9 mouse cellular contexts compared by ENCODE assay signal in genomic region chr17:24676187-24676586, GRCm38 (mm10). TPM values are rescaled to one million over a fixed set of nuclear protein-coding genes. Genes with fewer than 3 reads are reported as not detected.
DNase-seq lines count a peak whose midpoint lies in the region; ATAC-seq and TF ChIP-seq lines count a peak whose summit lies in the region.
"Had no signal": no experiment of that assay in that cellular context is flagged by ENCODE, and none has a peak within 500 bp of the region (broad histone marks: within the 10 kb centered on the region; RNA-seq: fewer than 3 reads in every experiment).

No protein-coding gene starts in this region.

- H3K9me3 ChIP-seq in embryonic facial prominence, embryonic 10.5 days = no peaks in the 10 kb centered on the region
- H3K9me3 ChIP-seq in hindbrain, embryonic 13.5 days = no peaks in the 10 kb centered on the region
- H3K9me3 ChIP-seq in liver, postnatal 0 days (ENCODE audit: low read length) = no peaks in the 10 kb centered on the region
- H3K9me3 ChIP-seq: stomach, embryonic 15.5 days had no signal

- TF ChIP-seq POLR2A in cerebellum, adult 2 months (IDR thresholded peaks at IDR 0.05; ENCODE audit: borderline replicate concordance, insufficient read depth, low read length) = no peak
- TF ChIP-seq POLR2A in spleen, adult 2 months (IDR thresholded peaks at IDR 0.05; ENCODE audit: low read depth, low read length) = no peak

- no peak overlapping the region for H3K4me3 ChIP-seq in cerebellum, adult 2 months (replicated peaks; ENCODE audit: insufficient read depth, low read depth, low read length)
- H3K4me3 ChIP-seq in embryonic facial prominence, embryonic 10.5 days = no peak overlapping the region
- H3K4me3 ChIP-seq in hindbrain, embryonic 13.5 days = no peak overlapping the region
- no peak overlapping the region for H3K4me3 ChIP-seq in liver, postnatal 0 days (ENCODE audit: low read depth, low read length)
- no peak overlapping the region for H3K4me3 ChIP-seq in spleen, adult 2 months (ENCODE audit: extremely low read depth, insufficient read depth, insufficient read length)
- H3K4me3 ChIP-seq: stomach, embryonic 15.5 days had no signal

- H3K36me3 ChIP-seq in embryonic facial prominence, embryonic 10.5 days (replicated peaks) = peaks cover 63% of the 10 kb centered on the region
- peaks cover 48% of the 10 kb centered on the region for H3K36me3 ChIP-seq in hindbrain, embryonic 13.5 days
- H3K36me3 ChIP-seq in liver, postnatal 0 days (replicated peaks; ENCODE audit: insufficient read depth, low read length) = peaks cover 45% of the 10 kb centered on the region
- H3K36me3 ChIP-seq in spleen, adult 2 months (ENCODE audit: control insufficient read depth, insufficient read depth, low read length) = peaks cover 33% of the 10 kb centered on the region

- no peak overlapping the region for H3K4me2 ChIP-seq in hindbrain, embryonic 13.5 days
- no peak overlapping the region for H3K4me2 ChIP-seq in liver, postnatal 0 days (ENCODE audit: low read depth, low read length)
- H3K4me2 ChIP-seq: stomach, embryonic 15.5 days had no signal

- TF ChIP-seq EP300 in liver, postnatal 0 days (IDR thresholded peaks at IDR 0.05; ENCODE audit: low read depth) = no peak

- peak; percentile 58 to 65 for DNase-seq in cerebellum, adult 2 months
- DNase-seq in cerebellum, adult 9-11 months = no peak
- DNase-seq in urinary bladder, postnatal 25 days (ENCODE audit: low spot score) = peak; percentile 60
- DNase-seq in urinary bladder, adult 18-20 months (ENCODE audit: low spot score in 2 of 2) = no peak
- DNase-seq in embryonic facial prominence, embryonic 10.5 days (ENCODE audit: low spot score) = peak; percentile 74
- peak; percentile 84 for DNase-seq in liver, postnatal 0 days
- DNase-seq in spleen, adult 2 months (ENCODE audit: low read depth in 1 of 2, low spot score in 2 of 2) = peak; percentile 56 to 66

- peak; percentile 64; the same call in 1 of the 2 replicates for TF ChIP-seq CTCF in cerebellum, adult 2 months (IDR thresholded peaks at IDR 0.05; ENCODE audit: borderline replicate concordance, insufficient read depth, low read depth, low read length)
- peak; percentile 87 for TF ChIP-seq CTCF in liver, postnatal 0 days (IDR thresholded peaks at IDR 0.05; ENCODE audit: low read depth)
- TF ChIP-seq CTCF in spleen, adult 2 months (IDR thresholded peaks at IDR 0.05; ENCODE audit: extremely low read depth, insufficient read depth, insufficient read length, insufficient replicate concordance) = peak; percentile 67; the same call in 1 of the 2 replicates

- H3K4me1 ChIP-seq in cerebellum, adult 2 months (ENCODE audit: control insufficient read depth, insufficient read depth, low read length) = peaks cover 29% of the 10 kb centered on the region
- peaks cover 28% of the 10 kb centered on the region for H3K4me1 ChIP-seq in embryonic facial prominence, embryonic 10.5 days
- H3K4me1 ChIP-seq in hindbrain, embryonic 13.5 days (replicated peaks) = peaks cover 24% of the 10 kb centered on the region
- H3K4me1 ChIP-seq in liver, postnatal 0 days (ENCODE audit: insufficient read depth) = peaks cover 23% of the 10 kb centered on the region
- peaks cover 5% of the 10 kb centered on the region; the same call in 1 of the 2 replicates for H3K4me1 ChIP-seq in spleen, adult 2 months (ENCODE audit: control insufficient read depth, insufficient read depth, insufficient read length)

- WGBS in cerebellum, adult 2 months = 45% methylated on average over 2 of the region's 2 CpGs
- WGBS in embryonic facial prominence, embryonic 10.5 days = 66% methylated on average over 2 of the region's 2 CpGs
- WGBS in hindbrain, embryonic 13.5 days = 56% methylated on average over 2 of the region's 2 CpGs
- WGBS in liver, postnatal 0 days (ENCODE audit: insufficient replicate concordance) = 68% methylated on average over 2 of the region's 2 CpGs
- 70% methylated on average over 2 of the region's 2 CpGs for WGBS in spleen, adult 2 months

- no peaks in the 10 kb centered on the region for H3K27me3 ChIP-seq in cerebellum, adult 2 months (ENCODE audit: control insufficient read depth, insufficient read depth, low read length)
- H3K27me3 ChIP-seq in embryonic facial prominence, embryonic 10.5 days (replicated peaks; ENCODE audit: low read depth, poor library complexity, severe bottlenecking) = no peaks in the 10 kb centered on the region
- no peaks in the 10 kb centered on the region for H3K27me3 ChIP-seq in hindbrain, embryonic 13.5 days
- H3K27me3 ChIP-seq in liver, postnatal 0 days (ENCODE audit: insufficient read depth, low read length) = no peaks in the 10 kb centered on the region
- no peaks in the 10 kb centered on the region for H3K27me3 ChIP-seq in spleen, adult 2 months (ENCODE audit: control insufficient read depth, insufficient read depth, low read length)
- H3K27me3 ChIP-seq: stomach, embryonic 15.5 days had no signal

- no peak overlapping the region for H3K27ac ChIP-seq in cerebellum, adult 2 months (ENCODE audit: insufficient read depth, low read length)
- H3K27ac ChIP-seq in embryonic facial prominence, embryonic 10.5 days (replicated peaks) = no peak overlapping the region
- H3K27ac ChIP-seq in hindbrain, embryonic 13.5 days = no peak overlapping the region
- H3K27ac ChIP-seq in liver, postnatal 0 days (ENCODE audit: low read depth) = no peak overlapping the region
- no peak overlapping the region for H3K27ac ChIP-seq in spleen, adult 2 months (ENCODE audit: insufficient read depth, low read length)
- H3K27ac ChIP-seq: stomach, embryonic 15.5 days had no signal

- H3K9ac ChIP-seq in hindbrain, embryonic 13.5 days = peak overlapping the region; percentile 19; the same call in 1 of the 2 replicates
- H3K9ac ChIP-seq in liver, postnatal 0 days (replicated peaks) = no peak overlapping the region
- H3K9ac ChIP-seq: stomach, embryonic 15.5 days had no signal

- no peak for ATAC-seq in hindbrain, embryonic 13.5 days (ENCODE audit: low FRiP score)
- peak; percentile 33 for ATAC-seq in liver, postnatal 0 days

RNA-seq across cellular contexts. Expression of gene Zfp598, which starts 6.7 kb away (rescaled TPM):
- 92.6 and 98.6 TPM in 2 replicates for polyA plus RNA-seq in cerebellum, adult 2 months (2012; rRNA removed)
- polyA plus RNA-seq in embryonic facial prominence, embryonic 10.5 days (2016; fragmentation: Nextera tagmentation; extraction: Ambion mirVana) = 29.0 and 30.4 TPM in 2 replicates
- polyA plus RNA-seq in hindbrain, embryonic 13.5 days (2015; fragmentation: Nextera tagmentation; extraction: Ambion mirVana) = 17.7 and 17.8 TPM in 2 replicates
- 7.2 and 7.6 TPM in 2 replicates for polyA plus RNA-seq in liver, postnatal 0 days (2015; fragmentation: Nextera tagmentation; extraction: Ambion mirVana)
- polyA plus RNA-seq in spleen, adult 2 months (2012; rRNA removed) = 59.7 and 77.0 TPM in 2 replicates

RNA-seq across cellular contexts. Expression of gene Syngr3, which starts 13.6 kb away (rescaled TPM):
- polyA plus RNA-seq in cerebellum, adult 2 months (2012; rRNA removed) = 130 and 132 TPM in 2 replicates
- 6.0 and 8.1 TPM in 2 replicates for polyA plus RNA-seq in embryonic facial prominence, embryonic 10.5 days (2016; fragmentation: Nextera tagmentation; extraction: Ambion mirVana)
- polyA plus RNA-seq in hindbrain, embryonic 13.5 days (2015; fragmentation: Nextera tagmentation; extraction: Ambion mirVana) = 114 and 115 TPM in 2 replicates
- 0.11 TPM in 2 replicates for polyA plus RNA-seq in liver, postnatal 0 days (2015; fragmentation: Nextera tagmentation; extraction: Ambion mirVana)
- 0.20 and 0.23 TPM in 2 replicates for polyA plus RNA-seq in spleen, adult 2 months (2012; rRNA removed)

RNA-seq across cellular contexts. Expression of gene Npw, which starts 17.9 kb away (rescaled TPM):
- polyA plus RNA-seq in cerebellum, adult 2 months (2012; rRNA removed) = not detected in 2 replicates
- not detected in 2 replicates for polyA plus RNA-seq in embryonic facial prominence, embryonic 10.5 days (2016; fragmentation: Nextera tagmentation; extraction: Ambion mirVana)
- not detected in 2 replicates for polyA plus RNA-seq in hindbrain, embryonic 13.5 days (2015; fragmentation: Nextera tagmentation; extraction: Ambion mirVana)
- not detected in 2 replicates for polyA plus RNA-seq in liver, postnatal 0 days (2015; fragmentation: Nextera tagmentation; extraction: Ambion mirVana)
- 0.71 and 1.7 TPM in 2 replicates for polyA plus RNA-seq in spleen, adult 2 months (2012; rRNA removed)

RNA-seq across cellular contexts. Expression of gene Gfer, which starts 19.8 kb away (rescaled TPM):
- 26.7 and 30.9 TPM in 2 replicates for polyA plus RNA-seq in cerebellum, adult 2 months (2012; rRNA removed)
- polyA plus RNA-seq in embryonic facial prominence, embryonic 10.5 days (2016; fragmentation: Nextera tagmentation; extraction: Ambion mirVana) = 48.9 and 52.3 TPM in 2 replicates
- polyA plus RNA-seq in hindbrain, embryonic 13.5 days (2015; fragmentation: Nextera tagmentation; extraction: Ambion mirVana) = 38.7 and 38.9 TPM in 2 replicates
- 46.5 and 50.7 TPM in 2 replicates for polyA plus RNA-seq in liver, postnatal 0 days (2015; fragmentation: Nextera tagmentation; extraction: Ambion mirVana)
- polyA plus RNA-seq in spleen, adult 2 months (2012; rRNA removed) = 13.8 and 26.7 TPM in 2 replicates

RNA-seq across cellular contexts. Expression of gene Noxo1, which starts 19.8 kb away (rescaled TPM):
- polyA plus RNA-seq in cerebellum, adult 2 months (2012; rRNA removed) = 7.3 and 7.4 TPM in 2 replicates
- 0.72 and 1.9 TPM in 2 replicates for polyA plus RNA-seq in embryonic facial prominence, embryonic 10.5 days (2016; fragmentation: Nextera tagmentation; extraction: Ambion mirVana)
- 2.9 and 3.4 TPM in 2 replicates for polyA plus RNA-seq in hindbrain, embryonic 13.5 days (2015; fragmentation: Nextera tagmentation; extraction: Ambion mirVana)
- 0.51 and 0.58 TPM in 2 replicates for polyA plus RNA-seq in liver, postnatal 0 days (2015; fragmentation: Nextera tagmentation; extraction: Ambion mirVana)
- 6.8 and 7.5 TPM in 2 replicates for polyA plus RNA-seq in spleen, adult 2 months (2012; rRNA removed)

Comparison
In these comparisons a context has a peak if more than half of its experiments do, and no peak if none do; other contexts are left out.
1. DNase-seq: peak in cerebellum, adult 2 months (2 of 2), urinary bladder, postnatal 25 days (single experiment), embryonic facial prominence, embryonic 10.5 days (single experiment), liver, postnatal 0 days (single experiment) and spleen, adult 2 months (2 of 2); none in cerebellum, adult 9-11 months (single experiment) and urinary bladder, adult 18-20 months (0 of 2).
2. RNA of gene Syngr3, which starts 13.6 kb away (polyA plus RNA-seq): 130 to 132 TPM in cerebellum, adult 2 months and 114 to 115 TPM in hindbrain, embryonic 13.5 days; 6.0 to 8.1 TPM in embryonic facial prominence, embryonic 10.5 days, 0.20 to 0.23 TPM in spleen, adult 2 months and 0.11 TPM in liver, postnatal 0 days; every median in the first group is over 10 times any median in the second.
3. Peak in every context shown above with its lines, with median percentiles within 50 percentile points of each other: CTCF ChIP-seq.